Mouse (Mus musculus) lung, postnatal 36 days (tissue): ENCODE results near the gene Shd.

Experiments used
- DNase-seq: peaks from one replicate; pipeline ENCODE4 v3.0.0; 2022; ENCODE audit warnings: mixed read lengths

Gene Shd

DNA sequence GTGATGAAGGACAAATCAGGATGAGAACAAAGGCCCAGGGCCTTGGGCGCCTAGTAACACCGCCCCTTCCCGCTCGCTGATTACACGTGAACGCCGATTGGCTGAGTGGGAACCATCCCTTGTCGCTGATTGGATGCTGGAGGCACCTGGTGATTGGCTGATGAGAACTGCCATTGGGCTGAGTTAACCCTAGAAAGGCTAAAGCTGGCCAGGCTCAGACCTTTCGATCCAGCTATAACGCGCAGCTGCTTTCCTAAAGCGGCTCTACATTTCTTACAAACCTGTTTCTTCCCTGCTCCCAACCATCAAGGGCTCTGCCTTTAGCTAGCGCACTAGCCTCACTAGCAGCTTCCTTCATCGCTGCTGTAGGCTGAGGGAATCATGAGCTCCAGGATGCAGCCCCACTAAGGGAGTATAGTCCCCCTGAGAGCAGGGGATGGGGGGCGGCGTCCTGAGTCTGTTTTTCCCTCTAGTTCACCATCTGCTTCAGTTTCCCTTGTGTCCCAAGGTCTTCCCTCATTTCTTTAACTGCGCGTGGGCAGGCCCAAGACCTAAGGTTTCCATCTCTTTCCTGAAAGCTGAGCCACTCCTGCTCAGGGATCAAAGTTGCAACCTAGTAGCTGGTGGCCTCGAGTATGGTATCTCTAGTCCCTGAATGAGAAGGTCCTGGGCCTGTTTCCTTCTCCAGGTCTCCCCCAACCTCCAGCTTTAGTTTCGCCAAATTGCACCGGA is 38.3 kb downstream of the Shd start:
- DNase-seq, result peak; percentile 97

DNA sequence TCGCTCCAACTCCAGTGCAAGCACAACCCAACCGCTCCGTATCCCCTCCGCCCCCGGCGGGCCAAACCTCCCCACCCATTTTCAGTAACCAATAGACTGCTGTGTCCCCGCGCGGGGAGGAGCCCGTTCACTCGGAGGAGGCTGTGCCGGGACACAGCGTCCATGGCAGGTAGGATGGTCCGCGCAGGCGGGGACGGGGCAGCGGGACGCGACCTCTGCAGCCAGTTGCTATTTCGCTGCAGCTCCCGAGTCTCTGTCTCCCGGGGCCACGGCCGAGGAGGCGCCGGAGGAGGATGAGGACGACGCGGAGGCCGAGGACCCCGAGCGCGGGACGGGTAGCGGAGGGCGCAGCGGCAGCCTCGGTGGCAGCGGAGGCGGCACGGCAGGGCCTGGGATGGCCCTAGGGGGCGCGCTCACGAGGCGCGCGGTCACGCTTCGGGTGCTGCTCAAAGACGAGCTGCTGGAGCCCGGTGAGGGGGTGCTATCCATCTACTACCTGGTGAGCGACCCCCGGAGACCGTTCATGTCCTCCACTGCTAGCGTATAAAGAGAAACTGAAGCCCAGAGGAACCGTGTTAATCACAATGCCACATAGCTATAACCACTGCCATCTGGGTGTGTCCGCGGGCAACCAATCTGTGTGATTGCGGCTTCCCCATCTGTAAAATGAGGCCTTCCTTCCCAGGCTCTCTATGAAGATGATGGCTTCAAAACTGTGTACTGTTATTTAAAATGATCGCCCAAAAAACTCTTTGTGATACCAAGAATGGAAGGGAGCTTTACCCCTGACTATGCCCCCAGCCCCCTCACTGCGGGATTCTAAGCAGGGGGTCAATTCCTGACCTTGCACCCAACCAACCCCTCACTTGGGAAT is 39.1 kb downstream of the Shd start:
- peak; percentile 95 for DNase-seq

DNA sequence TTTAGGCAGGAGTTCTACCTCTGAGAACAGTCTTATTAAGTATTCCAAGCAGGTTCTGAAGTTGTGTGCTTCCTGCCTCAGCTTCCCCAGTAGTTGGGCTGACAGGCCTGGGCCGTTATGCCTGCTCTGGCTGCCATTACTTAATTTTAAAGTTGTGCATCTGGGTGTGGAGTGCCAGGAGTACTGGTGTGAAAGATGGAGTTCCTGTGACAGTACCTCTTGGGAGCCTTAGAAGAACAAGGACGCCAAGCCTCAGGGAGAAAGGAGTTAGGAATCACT is 39.6 kb downstream of the Shd start:
- no peak for DNase-seq

DNA sequence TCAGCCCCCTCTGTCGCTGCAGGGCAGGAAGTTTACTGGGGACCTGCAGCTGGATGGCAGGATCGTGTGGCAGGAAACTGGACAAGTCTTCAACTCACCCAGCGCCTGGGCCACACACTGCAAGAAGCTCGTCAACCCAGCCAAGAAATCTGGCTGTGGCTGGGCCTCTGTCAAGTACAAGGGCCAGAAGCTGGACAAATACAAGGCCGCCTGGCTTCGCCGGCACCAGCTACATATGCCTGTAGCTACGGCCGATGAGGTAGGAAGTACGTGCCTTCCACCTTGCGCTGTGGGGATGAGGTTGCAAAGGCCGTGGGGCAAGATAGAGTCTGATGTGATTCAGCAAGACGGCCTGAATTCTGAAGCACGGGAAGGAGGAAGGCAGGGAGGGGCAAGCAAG is 40.0 kb downstream of the Shd start:
- DNase-seq, result no peak

DNA sequence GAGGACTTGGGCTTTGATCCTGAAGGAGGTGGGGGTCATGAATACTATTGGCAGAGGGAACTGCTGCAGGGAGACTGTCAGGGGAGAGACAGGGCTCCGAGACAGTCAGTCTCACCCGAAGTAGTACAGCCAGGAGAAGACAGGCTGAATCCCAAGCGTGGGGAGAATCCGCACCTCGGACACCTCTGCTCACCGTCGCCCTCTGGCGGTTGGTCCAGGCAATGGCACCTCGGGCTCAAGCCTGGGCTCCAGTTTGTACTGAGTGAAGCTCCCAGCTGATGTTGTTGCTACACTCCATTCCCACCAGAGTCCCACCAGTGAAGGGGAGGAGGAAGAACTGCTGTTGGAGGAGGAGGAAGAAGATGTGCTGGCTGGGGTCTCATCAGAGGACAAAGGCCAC is 40.4 kb downstream of the Shd start:
- peak; percentile 85 for DNase-seq

DNA sequence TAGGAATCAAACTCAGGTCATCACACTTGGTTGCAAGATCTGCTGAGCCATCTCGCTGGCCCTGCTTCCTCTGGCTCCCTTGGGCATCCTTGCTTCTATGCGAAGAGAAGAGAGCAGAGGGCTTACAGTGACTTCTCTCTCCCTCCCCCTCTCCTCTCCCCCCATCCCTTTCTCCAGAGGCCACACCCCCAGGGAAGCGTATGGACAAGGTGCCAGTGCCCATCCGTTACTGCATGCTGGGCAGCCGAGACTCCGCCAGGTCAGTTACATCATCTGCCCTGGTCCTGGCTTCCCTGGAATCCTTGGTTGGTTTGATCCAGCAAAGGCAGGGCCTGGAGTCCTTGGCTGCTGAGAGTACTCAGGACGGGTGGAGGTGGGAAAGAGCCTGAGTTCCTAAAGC is 41.2 kb downstream of the Shd start:
- no peak for DNase-seq

DNA sequence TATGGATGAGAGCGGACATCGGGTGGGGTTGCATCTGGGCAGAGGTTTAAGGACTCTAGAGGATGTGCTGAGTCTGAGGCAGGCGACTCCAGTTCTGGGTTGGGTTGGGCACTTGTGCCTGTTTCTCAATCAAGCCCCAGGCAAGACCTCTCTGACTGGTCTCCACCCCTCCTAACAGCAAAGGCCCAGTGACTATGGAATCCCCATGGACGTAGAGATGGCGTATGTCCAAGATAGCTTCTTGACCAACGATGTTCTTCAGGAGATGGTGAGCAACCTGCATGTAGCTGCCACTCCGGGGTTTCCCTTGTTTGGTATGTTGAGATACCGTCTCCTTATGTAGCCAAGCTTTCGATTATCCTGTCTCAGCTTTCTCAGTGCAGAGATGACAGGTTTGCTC is 45.0 kb downstream of the Shd start:
- DNase-seq, result no peak

DNA sequence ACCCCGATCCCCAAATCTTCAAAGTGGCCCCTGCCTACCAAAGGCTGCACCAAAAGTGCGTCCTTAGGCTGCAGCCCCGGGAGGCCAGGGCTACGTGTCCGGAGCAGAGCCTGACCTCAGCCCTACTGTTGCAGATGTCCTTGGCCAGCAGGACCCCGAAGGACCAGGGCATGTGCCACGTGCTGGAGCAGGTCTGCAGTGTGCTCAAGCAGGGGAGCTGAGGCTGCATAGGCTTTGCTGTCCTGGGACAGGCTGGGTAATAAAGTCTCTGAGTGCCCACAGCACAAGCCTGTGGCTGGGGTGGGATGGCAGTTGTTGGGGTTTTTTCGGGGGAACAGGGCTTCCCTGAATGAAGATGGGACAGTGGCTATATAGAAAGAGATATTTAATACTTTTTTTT is 46.1 kb downstream of the Shd start:
- no peak for DNase-seq

DNA sequence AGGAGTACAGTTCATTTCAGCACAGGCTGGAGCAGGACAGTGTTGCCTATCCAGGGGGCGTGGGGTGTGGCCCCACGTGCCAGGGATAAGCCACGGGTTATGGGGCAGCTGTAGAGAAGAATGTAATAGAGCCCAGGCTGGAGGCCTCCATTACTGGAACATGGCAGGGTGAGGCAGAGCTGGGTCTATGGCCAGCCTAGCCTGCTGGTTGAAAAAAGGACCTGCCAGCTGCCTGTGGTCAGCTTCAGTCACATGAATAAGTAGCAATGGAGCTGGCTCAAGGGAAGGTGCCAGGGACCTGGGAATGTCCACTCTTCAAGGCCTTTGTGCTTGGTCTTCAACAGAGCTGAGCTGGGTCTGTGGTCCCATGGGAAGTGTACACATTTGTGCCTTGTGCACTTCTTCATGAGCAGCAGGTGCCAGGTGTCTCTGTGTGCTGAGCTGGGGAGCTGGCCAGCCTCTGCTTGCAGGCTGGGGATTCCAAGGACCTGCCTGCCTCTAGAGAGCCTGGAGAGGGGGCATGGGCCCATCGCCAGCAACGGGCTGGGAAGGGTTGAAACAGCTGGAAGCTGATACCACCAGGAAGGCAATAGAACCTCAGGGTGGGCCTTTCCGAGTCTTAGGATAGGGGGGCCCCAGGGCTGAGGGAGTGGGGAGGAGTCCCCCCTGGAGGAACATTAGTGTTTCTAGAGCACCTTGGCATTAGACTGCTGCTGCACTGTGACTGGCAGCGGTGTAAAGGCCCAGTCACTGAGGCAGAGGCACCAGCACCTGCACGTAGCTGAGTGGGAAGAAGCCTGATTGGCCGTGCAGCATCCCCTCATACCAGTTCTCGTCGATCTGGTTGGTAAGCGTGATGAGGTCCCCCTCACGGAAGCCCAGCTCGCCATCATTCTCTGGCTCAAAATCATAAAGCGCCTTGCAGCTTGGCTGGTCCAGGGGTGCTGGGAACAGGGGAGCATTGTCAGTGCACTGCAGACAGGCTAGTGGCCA is 46.8 kb downstream of the Shd start:
- DNase-seq, result no peak

DNA sequence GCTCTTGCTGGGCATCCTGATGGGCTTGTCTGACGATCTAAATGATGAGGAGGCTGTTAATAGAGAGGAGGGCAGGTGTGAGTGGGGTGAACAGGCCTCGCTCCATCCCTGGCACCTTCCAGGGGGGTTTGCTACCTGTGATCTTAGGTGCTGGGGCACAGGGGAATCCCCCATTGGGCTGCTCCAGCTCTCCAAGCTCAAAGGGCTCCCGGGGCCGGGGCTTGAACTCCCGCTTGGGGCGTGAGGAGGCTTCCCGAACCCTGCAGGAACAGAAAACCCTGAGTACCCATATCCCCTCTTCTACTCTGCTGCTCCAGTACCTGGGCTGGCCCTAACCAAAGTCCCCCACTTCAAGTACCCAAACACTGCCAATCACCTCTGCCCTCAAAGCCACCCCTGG is 47.6 kb downstream of the Shd start:
- no peak for DNase-seq

DNA sequence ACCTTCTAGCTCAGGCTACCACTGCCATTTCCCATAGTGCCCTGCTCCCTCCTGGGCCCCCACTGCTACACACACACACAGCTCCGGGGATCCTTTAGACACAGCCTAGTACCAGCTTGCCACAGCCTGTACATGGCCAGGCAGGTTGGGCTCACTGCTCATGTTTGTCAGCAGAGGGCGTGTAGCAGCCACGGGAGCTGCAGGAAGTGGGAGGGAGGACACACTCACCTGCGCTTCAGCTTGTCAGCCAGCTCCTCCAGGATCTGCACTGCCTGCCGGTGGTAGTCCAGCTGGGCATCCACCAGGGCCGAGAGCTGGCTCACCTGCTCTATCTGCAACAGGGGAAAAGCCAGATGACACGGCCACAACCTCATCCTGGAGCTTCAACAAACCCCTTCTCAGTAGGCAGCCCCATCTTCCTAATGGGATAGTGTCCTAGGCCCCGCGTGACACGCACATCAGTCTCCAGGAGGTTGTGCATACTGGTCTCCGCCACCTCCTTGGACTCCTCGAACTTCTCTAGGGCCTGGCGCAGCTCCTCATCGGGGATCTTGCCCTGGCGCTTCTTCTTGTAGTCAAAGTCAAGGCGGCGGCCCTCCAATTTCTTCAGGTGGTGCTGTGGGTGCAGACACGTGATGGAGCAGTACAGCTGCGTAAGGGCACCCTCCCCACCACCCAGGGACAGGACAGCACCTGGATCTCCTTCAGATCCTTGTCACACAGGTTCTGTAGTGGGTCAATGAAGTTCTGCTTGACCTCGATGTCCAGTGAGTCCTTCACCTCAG is 48.3 kb downstream of the Shd start:
- peak; percentile 62 for DNase-seq

DNA sequence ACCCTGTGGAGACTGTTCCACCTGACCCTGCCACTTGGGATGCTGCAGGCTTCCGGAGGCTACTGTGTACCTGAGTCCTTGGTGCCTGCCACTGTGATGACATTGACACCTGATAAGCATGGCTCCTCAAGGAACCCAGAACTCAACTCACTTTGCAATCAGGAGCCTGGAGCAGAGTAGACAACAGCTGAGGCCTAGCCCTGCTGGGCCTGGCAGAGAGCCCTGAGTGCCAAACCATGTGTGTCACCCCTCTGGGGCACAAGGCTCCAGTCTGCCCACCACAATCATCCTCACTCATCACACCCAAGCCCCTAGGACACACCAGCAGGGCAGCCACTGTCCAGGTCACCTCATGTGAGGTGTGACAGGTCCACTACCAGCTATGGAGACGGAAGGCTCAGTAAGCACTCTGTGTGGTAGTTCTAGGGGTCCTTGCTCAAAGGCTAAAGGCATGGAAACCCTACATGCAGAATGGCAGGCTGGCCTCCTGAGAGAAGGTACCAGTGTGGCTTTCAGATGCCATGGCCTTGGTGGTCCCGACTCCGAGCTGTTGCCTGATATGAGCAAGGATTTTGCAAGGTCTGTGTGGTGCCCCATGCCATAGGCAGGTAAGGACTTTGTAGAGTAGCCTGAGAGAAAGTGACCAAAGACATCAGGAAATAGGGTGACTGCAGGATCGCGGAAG is 50.3 kb downstream of the Shd start:
- DNase-seq, result no peak

DNA sequence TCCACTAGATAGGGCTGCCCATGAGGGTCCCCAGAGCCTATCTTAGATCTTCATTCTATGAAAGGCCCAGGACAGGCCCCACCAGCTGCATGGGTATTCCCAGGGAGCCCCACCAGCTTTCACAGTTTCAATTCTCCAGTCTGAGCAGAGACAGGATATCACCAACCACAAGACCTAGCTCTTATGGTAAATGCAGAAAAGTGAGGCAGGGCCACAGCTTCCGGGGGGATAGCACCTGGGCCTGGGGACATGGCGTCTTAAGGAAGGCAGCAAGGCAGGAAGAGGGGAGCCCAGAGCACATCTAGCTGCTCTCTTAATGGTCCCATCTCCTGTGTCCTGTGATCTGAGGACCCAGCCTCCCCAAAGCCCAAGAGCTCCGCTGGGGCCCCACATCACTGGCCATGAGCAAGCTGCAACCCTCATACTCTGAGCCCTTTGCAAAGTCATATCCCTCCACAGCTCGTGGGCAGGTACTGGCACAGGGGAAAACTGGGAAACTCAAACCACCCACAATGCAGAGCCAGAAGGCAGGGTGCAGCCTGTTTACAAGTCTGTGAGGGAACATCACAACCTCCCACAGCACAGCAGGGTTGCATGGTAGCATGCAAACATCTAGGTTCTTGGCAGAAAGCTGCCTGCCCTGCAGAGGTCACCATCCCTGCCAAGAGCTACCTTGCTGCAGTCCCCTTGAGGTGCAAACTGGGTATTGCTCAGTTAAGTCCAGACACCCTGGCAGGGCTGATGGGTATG is 51.1 kb downstream of the Shd start:
- DNase-seq, result no peak

DNA sequence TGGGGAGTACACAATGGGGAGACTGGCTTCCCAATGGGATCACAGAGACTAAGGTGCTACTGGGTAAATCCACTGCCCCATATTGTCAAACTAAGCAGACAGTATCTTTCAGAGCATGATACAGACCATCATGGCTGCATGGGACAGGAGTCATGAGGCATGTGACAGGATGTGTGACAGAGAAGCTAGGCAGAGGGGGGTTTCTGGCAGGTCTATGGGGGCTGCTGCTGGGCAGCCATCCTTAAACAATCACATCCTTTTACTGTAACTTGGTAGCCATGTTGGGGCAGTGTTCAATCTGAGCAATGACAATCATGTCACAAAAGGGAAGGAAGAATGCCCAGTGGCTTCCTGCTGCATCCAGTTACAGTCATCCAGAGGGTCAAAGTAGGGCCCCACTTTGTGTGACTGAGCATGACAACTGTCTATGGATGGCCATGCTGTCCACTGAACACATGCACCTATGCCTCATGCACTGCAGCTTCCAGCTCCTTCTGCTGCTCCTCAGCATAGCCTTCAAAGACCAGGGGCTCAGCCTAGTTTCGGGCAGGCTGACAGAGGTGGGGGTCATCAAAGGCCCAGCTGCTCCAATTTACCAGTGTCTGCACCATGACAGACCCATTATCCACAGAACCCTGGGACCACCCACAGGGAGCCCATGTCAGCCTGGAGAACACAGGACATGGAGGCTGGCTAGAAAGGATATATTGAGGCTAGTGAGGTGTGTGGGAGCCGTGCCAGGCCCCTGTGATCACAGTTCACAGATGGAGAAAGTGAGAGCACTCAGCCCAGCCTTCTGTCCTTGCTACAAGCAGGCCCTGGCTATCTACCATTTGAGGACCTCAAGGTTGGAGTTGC is 52.1 kb downstream of the Shd start:
- DNase-seq, result no peak

DNA sequence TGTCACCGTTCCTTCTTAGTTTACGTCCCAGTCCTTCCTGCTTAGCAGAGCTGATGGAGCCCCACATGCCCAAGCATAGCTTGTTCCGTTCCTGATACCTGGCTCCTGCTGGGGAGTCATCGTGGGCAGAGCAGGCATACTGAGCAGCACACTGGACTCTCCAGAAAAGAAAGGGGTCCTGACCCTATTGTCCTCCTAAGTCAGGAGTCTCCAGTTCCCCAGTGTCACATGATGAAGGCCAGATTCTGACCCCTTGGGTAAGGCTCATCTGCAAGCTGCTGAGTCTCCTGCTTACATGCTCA is 52.7 kb downstream of the Shd start:
- no peak for DNase-seq

DNA sequence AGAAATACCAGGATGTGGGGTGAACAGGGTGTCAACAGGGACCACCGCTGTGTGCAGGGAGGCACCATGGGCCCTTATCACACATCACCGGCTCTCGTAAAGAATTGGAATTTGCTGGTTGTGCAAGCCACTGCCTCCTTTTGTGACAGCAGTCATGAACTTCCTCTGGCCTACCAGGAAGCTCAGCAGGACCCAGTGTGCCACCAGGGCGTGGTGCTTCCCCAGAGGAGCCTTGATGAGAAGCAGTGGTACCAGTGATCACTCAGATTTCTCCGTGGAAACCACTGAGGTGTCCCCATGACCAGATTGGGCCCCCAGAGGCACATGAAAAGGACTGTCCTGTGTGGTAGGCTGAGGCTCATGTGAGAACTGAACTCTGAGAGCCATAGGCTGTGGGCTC is 53.1 kb downstream of the Shd start:
- DNase-seq, result peak; percentile 73

DNA sequence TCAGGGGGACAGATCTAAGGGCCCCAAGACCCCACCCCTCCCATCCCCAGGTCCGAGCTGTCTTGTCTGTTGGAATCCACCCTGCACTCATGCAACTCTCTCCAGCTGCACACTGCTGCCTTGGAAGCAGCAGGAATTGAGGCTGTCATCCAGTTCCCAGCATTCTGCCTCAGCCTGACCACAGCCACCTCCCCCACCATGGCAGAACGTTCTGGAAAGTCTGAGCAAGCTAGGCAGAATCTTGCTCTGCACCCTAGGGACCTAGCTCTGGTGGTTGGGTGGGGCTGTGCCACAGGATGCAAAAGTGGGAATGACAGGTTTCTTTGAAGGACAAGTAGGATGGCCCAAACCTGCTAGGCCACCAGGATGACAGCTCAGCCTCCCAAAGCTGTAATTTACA is 54.2 kb downstream of the Shd start:
- no peak for DNase-seq

DNA sequence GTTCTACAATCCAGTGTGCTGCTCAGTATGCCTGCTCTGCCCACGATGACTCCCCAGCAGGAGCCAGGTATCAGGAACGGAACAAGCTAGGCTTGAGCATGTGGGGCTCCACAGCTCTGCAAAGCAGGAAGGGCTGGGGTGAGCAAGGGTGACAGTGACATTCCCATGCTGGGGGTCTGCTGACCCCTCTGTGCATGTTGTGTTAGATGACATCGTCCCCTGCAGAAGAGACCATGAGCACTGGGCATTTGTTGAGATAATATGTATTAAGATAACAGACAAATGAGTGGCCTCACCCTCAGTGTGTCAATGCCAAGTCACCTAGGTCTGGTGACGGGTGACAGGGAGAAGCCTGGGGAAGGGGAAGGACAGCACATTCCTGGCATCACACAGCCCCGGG is 54.7 kb downstream of the Shd start:
- no peak for DNase-seq
